Mouse (Mus musculus) adrenal gland, postnatal 10 days (tissue): ENCODE data around the gene Atp9a. TPM values are rescaled to one million over a fixed set of nuclear protein-coding genes. Genes with fewer than 3 reads are reported as not detected.

Experiments
- DNase-seq: peaks from one replicate; pipeline ENCODE4 v3.0.0; 2021; ENCODE audit warnings: mixed read lengths
- total RNA-seq, 2 experiments: library from RNA; stranded (reverse); gene quantifications; 2 replicates each; pipeline ENCODE4 v1.2.3; 2021

Atp9a gene
- total RNA-seq, 2 experiments from 2014 or later: 72.1 to 76.7 TPM

DNA sequence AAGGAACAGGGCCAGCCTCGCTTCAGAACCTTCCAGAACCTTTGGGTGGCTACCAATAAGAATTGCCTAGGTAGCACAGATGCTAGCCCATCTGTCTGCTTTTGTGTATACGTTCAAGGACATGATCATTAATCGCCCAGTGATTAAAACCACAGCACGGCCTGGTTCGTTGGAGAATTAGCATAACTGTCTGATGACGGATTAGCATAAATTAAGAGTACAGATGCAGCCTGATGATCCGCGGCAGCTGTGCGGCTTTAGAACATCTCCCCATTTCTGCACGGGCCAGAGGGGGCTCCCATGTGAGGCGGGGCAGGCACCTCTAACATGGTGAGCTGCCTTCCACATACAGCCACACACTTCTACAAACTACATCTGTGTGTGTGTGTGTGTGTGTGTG, 100.0 kb downstream of the Atp9a start:
- no peak for DNase-seq

DNA sequence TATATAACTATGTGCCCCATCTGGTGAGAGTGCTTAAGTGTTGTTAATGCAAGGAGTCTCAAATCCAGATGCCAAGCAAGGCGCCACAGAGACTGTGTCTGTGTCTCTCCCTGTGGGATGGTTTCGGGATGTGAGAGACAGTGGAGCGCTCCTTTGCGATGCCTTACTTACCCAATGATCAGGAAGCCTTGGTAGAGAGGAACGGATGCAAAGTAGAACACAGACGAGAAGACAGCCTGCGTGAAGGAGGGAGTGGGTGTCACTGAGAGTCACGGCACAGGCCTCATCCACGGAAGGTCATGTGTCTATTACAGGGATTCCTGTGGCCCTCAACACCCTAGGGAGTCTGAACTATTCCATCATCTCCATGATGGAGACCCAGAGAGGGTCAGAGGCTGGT, 101.7 kb downstream of the Atp9a start:
- DNase-seq: no peak

DNA sequence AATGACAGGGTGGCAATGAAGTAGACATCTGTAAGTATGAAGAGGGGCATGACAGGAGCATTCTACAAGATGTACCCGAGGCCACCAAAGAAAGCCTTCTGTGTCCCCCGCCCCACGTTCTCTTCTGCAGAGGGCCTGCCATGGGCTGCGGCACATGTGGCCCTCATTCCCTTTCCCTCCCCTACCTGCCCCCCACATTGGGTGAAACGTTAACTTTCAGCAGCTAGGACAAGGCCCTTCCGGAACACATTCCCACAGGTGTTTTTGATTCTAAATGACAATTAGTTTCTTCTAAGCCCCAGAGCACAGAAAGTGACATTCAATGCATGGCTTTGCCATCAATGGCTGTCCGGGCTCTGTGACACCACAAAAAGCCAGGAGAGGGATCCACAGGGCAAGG, 107.3 kb downstream of the Atp9a start:
- DNase-seq: no peak

DNA sequence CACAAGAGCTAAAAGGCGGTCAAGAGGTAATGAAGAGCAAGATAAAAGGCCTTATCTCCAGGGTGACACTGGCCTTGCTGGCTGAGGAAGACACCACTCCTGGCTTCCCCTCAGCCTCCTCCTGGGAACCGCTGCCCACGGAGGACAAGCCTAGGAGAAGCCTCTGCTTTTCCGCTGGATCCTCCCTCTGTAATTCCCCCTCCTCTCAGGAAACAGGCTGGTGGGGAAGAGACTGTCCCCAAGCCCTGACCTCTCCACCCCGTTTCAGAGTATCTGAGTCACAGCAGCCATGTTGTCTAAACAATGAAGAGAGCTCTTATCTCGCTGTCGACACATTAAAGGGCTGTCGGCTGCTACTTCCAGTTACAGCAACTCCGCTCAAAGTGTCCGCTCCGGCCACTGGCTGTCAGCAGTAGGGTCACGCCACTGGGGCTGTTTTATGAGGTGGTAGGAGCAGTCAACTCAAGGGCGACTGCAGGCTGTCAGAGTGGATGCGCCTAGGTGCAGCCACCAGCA, 108.8 kb downstream of the Atp9a start:
- DNase-seq: peak; percentile 33

DNA sequence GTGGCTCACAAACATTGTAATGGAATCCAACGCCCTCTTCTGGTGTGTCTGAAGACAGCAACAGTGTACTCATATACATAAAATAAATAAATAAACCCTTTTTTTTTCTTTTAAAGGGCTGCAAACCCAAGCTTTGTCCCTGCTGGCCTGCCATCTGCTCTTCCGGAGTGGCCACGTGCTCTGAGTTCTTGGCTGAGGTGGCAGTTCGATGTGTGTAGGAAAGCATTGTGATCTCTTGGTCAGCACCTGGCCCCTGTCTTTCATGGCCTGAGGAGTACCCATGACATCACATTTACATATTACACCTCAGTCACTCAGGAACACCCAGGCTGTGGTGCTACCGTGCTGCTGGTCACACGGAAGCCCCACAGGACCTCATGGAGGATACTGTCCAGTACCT, 109.7 kb downstream of the Atp9a start:
- DNase-seq: no peak

DNA sequence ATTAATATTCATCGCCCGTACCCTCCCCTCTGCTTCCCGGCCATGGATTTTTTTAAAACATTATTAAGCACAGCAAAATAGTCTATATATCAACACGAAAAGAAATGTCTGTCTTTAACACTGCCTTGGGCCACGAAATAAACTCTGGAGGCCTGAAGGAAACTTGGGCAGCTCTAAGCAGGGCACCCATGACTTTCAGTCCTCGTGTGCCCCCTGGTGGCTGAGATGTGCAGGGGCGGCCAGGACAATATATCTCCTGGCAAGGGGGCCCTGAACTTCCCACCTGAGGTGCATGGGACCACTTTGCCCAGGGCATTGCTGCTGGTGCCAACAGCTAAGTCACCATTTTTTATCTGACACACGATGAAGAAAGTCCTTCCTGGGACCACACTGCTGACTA, 113.4 kb downstream of the Atp9a start:
- peak; percentile 90 for DNase-seq

DNA sequence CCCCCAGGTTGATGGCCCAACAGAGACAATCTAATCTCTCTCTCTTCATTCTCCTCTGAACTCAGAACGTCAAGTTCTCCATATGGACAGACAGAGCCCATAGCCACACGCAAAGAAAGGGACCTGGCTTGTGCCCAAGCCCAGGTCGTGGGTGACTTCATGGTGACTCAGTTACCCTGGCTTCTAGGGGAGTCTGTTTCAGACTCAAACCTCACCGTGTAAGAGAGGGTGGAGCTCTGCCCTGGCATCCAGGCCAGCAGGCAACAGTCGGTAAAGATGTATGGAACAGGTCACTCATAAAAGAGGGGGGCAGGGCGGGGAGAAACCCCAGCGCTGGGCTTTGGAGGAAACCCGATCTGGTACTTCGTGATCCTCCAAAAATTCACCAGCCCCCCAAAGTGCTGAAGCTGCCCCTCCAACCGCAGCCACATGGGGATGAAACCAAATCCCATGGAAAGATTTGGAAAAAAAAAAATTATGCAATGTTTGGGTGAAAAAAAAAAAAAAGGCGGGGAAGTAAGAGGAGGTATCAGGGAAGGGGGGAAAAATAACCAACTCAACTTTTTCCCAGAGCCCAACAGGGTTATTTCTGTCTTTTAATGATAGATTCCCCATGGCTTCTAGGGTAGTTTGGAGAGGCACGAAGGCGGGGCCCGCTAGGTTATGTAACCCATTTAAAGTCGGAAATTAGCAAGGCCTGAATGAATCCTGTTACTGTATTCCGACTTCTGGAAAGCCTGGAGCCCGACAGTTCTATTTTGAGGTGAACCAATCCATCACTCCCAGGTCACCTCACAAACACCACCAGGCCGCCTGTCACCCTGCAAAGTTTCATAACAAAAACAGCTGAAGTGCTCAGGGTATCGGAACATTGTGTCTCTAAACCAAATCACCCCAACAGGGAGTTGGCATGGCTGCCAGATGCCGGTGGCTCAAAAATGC, 114.1 kb downstream of the Atp9a start:
- DNase-seq: no peak

DNA sequence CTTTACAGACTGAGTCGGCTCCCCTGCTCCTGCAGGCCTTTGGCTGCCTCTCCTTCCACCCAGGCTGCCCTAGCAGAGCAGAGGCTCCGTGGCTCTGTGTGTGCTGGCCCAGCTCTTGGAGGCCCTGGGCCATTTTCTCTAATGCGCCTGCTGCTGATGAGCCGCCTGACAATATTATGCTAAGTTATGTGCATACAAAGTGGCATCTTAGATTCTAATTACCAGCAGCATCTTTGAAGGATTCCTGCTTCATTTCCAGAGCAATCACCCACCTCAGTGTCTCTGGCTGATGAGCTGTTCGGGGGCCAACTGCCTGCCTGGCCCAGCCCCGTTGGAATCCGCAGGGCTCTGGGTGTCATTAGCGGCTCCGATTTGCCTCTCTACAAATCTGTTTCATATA, 115.8 kb downstream of the Atp9a start:
- no peak for DNase-seq

DNA sequence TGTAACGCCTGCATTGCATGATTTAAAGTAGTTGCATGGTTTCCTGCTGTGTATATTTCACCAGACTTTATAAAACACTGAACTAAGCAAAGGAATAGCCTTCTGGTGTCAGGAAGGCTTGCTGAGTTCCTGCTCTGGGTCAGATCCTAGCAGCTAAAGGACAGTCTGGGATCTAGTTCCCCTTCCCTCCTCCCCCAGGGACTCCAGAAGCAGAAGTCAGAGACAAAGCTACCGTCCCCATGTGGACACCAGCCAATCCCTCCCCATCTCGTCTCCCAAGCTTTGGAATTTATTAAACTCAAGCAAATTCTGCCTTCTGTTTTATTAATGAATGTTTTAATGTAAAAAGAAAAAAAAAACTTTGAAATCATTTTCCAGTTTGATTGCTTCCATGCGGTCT, 117.1 kb downstream of the Atp9a start:
- no peak for DNase-seq

DNA sequence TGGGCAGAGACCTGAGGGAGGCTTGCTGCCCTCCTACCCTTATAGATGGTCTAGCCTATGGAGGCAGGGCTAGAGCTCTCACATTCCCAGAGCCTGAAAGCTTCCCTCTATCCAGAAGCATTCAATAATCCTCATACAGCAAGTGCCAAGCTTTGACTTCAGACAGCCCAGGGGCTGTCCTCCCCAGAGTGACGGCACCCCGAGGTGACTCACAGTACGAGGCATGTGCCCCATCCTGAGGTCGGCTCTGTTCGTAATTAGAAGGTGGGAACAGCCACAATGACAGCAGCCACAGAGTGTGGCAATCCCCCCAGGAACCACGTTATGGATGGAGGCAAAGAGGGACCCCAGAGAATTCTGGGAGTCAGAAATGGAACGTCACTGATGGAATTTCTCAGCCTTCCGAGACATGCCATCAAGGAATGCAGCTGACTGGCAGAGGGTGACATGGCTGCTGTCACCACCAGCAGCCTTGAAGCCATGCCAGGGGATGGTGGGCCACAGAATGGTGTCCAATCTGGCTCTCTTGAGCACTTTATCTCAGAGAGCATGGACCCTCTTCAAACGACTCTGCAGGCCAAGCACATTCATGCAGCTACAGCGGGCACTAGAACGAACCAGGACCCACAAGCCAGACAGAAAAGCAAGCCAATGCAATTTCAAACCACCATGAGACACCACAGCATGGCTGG, 121.0 kb downstream of the Atp9a start:
- DNase-seq: no peak

DNA sequence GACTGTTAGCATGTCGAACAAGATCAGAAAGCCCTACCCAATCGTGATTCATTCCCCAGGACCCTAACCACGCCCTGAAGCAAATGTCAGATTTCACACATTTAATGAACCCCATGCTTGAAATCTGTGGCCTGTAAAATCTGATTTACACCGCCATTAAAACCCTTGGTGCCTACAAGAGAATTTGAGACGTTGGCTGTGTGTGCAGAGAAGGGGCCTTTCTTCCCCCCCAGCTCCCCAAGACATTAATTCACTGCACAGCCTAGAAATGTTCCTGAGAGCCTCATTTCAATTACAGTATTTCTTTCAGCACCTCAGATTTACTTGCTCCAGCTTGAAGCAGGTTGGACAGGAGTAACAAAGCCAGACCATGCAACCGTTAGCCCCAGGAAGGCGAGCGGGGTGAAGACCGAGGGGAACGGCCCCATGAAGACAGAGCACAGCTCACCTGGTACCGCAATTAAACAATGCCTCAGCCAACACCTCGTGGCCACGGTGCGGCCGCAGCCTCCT, 123.9 kb downstream of the Atp9a start:
- no peak for DNase-seq

DNA sequence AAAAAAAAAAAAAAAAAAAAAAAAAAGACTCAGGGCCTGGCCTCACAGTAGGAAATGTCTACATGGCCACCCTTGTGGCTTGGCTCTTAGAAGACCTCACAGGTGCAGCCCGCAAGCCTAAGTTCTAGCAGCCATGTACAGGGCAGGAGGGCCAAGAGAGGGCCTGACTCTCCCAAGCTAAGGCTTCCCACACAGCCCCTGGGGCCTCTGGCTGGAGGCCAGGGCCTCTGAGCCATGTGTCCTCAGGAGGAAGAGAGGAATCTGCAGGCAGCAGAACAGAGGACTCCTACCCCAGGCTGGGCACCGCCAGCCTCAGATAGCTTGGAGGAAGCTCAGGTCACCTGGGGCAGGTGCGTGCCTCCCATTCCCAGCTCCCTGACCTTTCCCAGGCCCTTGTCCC, 127.0 kb downstream of the Atp9a start:
- peak; percentile 29 for DNase-seq

DNA sequence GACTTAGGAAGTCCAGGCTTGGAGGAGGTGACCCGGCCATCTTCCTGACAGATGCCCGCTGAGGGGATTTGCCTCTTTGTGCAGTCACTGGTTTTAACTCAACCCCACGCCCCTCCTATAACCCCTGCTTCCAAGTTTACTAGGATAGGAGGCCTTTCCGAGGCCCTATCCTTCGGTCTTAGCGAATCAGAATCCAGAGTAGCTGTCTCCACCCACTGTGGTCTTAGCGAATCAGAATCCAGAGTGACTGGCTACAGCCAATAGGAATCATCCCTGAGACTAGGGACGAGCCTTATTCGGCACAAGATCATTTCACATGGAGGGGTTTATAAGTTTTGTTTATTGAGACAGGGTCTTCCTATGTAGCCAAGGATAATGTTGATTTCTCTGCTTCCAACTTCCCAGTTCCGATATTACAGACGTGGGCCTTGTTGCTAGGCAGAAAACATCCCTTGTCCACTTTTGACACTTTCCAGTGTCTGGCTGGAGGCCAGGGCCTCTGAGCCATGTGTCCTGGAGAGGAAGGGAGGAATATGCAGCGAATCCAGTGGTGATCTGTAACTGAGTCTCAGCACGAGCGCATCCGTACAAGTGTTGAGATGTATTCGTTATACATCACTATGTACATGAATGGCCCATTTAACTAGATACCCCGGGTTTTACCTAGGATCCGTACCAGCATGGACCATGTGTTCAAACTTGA, 127.9 kb downstream of the Atp9a start:
- DNase-seq: peak; percentile 23

DNA sequence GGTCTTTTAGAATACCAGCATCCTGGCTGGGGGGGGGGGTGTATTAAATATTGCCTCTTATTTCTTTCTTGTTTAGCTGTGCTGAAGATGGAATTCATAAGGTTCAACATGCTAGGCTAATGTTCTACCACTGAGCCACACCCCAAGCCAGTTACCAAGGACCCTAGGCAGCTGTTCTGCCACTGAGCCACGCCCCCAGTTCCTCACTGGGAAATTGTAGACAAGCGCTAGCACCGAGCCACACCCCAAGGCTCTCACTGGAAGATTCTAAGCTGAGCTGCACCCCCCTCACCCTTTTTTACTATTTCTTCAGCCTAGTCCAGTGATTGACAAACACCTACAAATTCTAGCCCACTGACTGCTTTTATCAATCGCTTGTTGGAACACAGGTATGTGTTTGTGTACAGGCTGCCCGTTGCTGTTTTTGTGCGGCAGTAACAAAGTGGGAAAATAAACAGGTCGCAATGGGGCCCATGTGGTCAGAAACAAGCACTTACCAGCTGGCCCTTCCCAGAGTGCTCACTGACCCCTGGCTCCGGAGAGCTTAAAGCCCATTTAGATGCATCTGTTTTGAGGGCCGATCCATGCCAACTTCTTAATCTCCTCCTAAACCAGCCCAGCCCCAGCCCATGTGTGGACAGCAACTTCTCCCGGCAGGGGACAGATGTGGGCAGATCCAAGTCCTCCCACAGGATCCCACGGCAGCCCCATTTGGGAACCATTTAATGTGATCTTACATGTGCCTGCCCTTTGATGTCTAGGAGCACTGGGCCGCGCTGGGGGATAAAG, 128.9 kb downstream of the Atp9a start:
- DNase-seq: no peak

DNA sequence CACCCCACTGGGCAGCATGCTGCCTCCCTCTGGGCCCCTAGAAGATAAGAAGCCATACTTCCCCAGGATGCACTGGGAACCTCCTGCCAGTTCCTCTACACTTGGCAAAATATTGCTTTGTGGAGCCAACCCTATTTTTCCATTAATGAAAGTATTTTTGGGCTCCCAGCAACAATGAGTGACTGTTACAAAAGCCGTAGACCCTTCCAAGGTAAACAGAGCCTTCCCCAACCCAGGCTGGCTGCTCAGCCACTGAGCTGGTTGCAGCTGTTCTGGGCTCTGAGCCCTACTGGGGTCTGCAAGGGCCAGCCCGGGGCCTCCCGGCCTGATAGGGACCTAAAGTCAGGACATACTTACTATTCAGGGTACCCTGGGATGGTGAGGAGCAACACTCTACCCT, 131.3 kb downstream of the Atp9a start:
- no peak for DNase-seq

DNA sequence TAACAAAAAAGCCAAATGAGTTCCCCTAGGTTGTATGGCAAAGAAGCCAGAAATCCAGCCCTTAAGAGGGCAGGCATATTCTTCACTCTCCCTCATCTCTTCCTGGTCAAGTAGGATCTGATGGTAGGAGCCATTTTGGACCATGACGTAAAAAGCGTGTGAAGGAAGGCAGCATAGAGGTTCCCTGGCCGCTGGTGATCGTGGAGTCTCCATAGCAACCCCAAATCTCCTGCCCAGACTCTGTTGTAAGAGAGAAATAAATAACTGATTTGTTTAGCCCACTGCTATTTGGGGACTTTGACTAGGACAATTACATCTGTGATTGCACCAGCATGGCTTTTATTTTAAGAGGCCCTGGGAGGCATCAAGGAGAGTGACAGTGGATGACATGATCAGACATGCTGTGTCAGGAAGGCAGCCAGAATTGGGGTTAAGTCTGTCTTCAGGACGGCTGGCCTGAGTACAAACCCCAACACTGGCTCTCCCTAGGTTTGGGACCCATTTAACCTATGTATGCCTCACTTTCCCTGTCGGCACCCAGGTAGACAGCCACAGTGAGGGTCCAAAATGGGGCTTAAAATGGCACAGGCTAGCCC, 132.5 kb downstream of the Atp9a start:
- no peak for DNase-seq

DNA sequence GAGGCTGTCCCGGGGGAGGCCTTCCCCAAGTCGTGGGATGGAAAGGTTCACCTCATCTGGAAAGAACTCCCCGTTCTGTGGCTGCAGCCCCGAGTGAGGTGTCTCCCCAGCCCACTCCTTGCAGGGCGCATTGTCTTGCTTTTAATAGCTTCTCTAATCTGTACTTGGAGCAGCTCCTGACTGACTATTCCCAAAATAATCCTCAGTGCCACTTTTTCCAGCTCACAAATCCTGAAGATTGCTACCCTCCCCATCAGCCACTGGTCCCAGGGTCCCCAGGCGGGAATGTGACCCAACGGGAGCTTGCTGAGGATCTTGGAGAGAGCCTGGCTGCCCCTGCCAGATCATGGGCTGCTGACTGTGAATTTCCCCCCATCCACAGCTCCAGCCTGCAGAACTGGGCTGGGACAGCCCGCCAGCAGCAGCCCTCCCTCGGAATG, 134.1 kb downstream of the Atp9a start:
- no peak for DNase-seq

DNA sequence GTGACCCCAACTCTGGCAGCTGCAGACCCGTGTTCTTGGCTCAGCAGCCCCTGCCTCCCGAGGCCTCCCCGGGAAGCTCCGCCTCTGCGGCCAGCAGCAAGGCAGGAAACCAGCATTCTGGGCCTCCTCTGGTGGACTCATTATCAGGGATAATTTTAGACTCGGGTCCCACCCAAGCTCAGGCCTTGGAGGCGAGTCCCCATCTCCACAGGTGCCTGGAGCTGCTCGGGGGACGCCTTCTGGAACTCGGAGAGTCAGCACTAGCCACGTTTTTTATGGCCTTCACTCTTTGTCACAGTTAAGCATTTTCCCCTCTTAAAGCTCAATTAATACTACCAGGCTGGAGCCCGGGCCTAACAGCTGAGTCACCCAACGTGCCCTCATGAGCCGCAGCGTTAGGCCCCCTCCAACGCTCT, 137.5 kb downstream of the Atp9a start:
- no peak for DNase-seq

DNA sequence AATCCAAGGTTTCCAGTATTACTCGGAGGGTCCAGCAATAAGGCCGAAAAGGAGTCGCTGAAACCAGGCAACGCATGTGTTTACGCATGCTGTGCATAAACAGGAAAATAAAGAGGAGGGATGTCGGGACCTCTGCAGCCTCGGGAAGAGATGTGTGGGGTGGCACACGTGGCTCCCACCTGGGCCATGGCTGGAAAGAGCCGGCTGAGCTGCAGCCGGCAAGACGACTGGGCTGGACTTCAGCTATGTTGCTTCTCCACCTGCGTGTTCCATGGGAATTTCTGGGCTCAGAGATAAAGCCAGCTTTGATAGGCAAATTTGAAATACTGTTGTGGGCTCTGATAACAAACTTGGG, 139.8 kb downstream of the Atp9a start:
- no peak for DNase-seq

DNA sequence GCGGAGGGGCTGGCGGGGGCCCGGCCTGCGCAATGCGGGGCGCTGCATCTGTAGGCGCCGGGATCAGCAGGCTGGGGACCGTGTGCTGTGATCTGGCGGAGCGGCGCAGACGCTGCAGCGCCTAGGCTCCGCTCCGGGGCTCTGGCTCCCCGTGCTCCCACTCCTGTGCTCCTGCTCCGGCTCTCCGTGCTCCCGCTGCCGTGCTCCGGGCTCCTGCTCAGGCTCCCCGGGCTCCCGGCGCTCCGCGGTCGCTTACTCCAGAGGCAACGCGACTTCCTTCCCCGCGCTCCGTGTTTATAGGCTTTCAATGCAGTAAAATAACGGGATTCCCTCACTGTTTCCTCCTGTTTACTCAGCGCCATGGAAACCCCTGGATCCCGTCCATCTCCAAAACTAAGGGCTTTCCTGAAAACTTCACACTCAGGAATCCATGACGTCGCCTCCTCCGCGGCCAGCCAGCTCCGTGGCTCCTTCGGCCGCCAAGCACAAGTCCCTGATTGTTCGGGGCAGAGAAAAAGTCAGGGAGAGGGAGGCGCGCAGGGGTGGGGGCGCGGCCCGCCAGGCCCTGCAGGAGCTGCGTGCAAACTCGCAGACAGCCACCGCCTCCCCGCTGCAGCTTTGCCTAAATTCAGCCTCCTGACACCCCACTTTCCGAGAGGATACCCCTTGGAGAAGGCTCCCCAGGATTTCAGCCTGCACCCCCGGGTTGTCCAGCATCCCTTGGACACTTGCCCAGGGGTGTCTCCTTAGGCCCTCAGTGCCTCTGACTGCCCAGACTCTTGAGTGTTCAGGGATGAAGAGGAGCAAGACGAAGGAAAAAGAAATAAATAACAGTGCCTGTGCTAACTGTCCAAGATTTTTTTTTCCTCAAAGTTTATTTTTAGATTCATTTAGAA, 140.5 kb downstream of the Atp9a start, which contains the start of gene Nfatc2:
Gene Nfatc2 (minus strand): TSS at position 167 of the 896 bp plus-strand sequence.
- DNase-seq: peak; percentile 82
